Mouse (Mus musculus) lung, embryonic 15.5 days (tissue): Measurements from ENCODE around the gene Usp34. TPM values are rescaled to one million over a fixed set of nuclear protein-coding genes. Genes with fewer than 3 reads are reported as not detected.

ENCODE experiments used
- ATAC-seq: fragments of 200-750 bp; cut with Nextera tagmentation; 2 replicates; pipeline ENCODE4 v1.8.0; 2017; ENCODE audit warnings: moderate number of reproducible peaks, borderline replicate concordance; ENCODE audit not compliant: low FRiP score, low TSS enrichment; ENCODE audit errors: extremely low read depth
- H3K27ac ChIP-seq: fragments of 300-500 bp; sonication (generic); 2 replicates; pipeline ENCODE4 v1.5.1; 2015; ENCODE audit warnings: moderate library complexity, mild to moderate bottlenecking, inconsistent platforms
- H3K27me3 ChIP-seq: fragments of 300-500 bp; sonication (generic); 2 replicates; pipeline ENCODE4 v1.6.1; 2015; ENCODE audit warnings: inconsistent platforms
- H3K36me3 ChIP-seq: fragments of 300-500 bp; sonication (generic); 2 replicates; pipeline ENCODE4 v1.6.1; 2015; ENCODE audit warnings: inconsistent platforms
- H3K4me1 ChIP-seq: fragments of 300-500 bp; sonication (generic); 2 replicates; pipeline ENCODE4 v1.6.1; 2015; ENCODE audit warnings: inconsistent platforms
- H3K4me2 ChIP-seq: fragments of 300-500 bp; sonication (generic); 2 replicates; pipeline ENCODE4 v1.6.1; 2015; ENCODE audit warnings: inconsistent platforms, mild to moderate bottlenecking, moderate library complexity
- H3K4me3 ChIP-seq: fragments of 300-500 bp; sonication (generic); 2 replicates; pipeline ENCODE4 v1.5.1; 2015; ENCODE audit warnings: mild to moderate bottlenecking, inconsistent platforms
- H3K9ac ChIP-seq: fragments of 300-500 bp; sonication (generic); 2 replicates; pipeline ENCODE4 v1.6.1; 2015; ENCODE audit warnings: inconsistent platforms
- H3K9me3 ChIP-seq: fragments of 300-500 bp; sonication (generic); 2 replicates; pipeline ENCODE4 v1.6.1; 2016; ENCODE audit warnings: inconsistent platforms
- WGBS: fragments of 180-500 bp; shearing (Covaris S2); methylation state at CpG from one replicate; pipeline ENCODE4 v1.1.7; 2015; 5-methylcytosine and 5-hydroxymethylcytosine counted together
- microRNA-seq: library from miRNA; unstranded; fragments of <30 nt; microRNA quantifications from one replicate; pipeline ENCODE4, GENCODE M21; 2016
- polyA plus RNA-seq: library from polyadenylated mRNA; unstranded; fragments of >200 nt; fragmentation: Nextera tagmentation; extraction: Ambion mirVana; gene quantifications from 2 replicates; pipeline ENCODE4 v1.2.1, GENCODE M21; 2015

Gene Usp34
- polyA plus RNA-seq, 1 experiment from 2014 or later, result 19.2 TPM

DNA sequence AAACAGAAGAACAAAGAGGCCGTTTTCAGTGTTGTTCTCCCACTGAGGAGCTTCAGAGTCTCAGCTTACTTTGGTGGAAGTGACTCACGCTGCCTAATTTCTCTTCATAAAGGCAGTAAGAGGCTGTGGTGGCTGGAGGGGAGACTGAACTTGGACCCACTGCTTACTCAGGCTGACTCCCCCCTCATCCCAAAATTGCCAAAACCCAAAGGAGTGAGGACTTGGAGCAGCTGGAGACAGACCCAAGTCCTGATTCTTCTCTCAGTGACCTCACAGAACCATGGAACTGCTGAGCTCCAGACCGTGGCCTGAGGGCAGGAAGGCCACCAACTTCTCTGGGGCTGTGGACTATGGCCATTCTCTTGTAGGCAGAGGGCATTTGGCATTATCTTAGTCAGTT, 212.3 kb downstream of the Usp34 start:
- Histone ChIP-seq H3K4me1 (no peaks in the 10 kb centered on the region), H3K9me3 (no peaks in the 10 kb centered on the region), H3K36me3 (no peaks in the 10 kb centered on the region), H3K27me3 (no peaks in the 10 kb centered on the region), H3K4me3 (no peak overlapping the region), H3K4me2 (no peak overlapping the region), H3K27ac (no peak overlapping the region), H3K9ac (no peak overlapping the region)
- 71% methylated on average over 3 of the region's 3 CpGs for WGBS
- no peak for ATAC-seq

DNA sequence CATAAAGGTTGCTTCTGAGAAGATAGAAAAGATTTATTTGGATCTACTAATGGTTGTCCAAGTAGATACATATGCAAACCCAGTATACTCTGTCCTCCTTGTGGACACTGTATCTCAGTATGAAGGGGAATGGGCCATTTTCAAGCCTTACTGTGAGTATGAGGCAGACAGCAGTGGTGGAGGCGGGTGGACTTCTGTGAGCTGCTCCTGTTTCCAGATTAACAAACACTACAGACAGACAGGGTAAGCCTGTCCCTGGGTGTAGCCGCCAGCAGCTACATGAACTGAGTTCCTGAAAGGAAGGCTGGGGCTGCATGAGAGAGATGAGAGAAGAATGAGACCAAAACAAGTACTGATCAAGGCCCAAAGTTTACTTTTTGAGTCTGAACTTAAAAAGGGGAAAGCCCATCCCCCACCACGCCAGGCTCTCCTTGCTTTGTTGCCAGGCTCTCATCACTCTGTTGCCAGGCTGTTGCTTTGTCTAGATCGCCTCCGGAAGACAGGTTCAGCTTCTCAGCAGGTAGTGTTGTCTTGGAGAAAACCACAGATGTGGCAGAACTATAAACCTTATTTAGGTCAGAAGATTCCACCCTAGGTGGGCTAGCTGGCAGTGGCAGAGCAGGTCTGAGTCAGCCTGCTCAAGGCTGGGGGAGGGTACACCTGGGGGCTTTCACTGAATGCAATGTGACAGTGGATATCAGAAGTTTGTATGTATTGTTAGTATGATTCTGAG, 213.9 kb downstream of the Usp34 start, which contains the start of gene 1700093K21Rik:
Gene 1700093K21Rik, minus strand, starts transcription at position 683 of the 733 bp plus-strand sequence.
- H3K36me3 ChIP-seq, result no peaks in the 10 kb centered on the region
- H3K4me3 ChIP-seq, result no peak within 1 kb of the TSS
- WGBS, result 40% methylated on average over 5 of the region's 5 CpGs
- no peaks in the 10 kb centered on the region; the same call in 1 of the 2 replicates for H3K9me3 ChIP-seq
- H3K4me2 ChIP-seq, result no peak within 1 kb of the TSS
- no peaks in the 10 kb centered on the region for H3K27me3 ChIP-seq
- H3K27ac ChIP-seq, result no peak within 1 kb of the TSS
- no peaks in the 10 kb centered on the region for H3K4me1 ChIP-seq
- ATAC-seq, result no peak
- H3K9ac ChIP-seq, result no peak within 1 kb of the TSS

DNA sequence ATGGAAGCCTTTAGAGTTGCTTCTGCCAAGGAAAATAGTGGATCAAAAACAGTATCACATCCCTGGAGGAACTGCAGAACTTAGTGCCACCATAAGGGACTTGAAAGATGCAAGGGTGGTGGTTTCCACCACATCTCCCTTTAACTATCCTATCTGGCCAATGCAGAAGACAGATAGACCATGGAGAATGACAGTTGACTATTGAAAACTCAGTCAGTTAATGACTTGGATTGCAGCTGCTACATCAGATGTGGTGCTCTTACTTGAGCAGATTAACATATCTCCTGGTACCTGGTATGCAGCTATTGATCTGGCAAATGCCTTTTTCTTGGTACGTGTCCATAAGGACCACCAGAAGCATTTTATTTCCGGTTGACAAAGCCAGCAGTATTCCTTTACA, 230.8 kb downstream of the Usp34 start:
- no peaks in the 10 kb centered on the region for H3K36me3 ChIP-seq
- no peak for ATAC-seq
- H3K9me3 ChIP-seq, result no peaks in the 10 kb centered on the region
- H3K4me2 ChIP-seq, result no peak overlapping the region
- no peak overlapping the region for H3K9ac ChIP-seq
- no peaks in the 10 kb centered on the region for H3K4me1 ChIP-seq
- H3K27me3 ChIP-seq, result no peaks in the 10 kb centered on the region
- 83% methylated on average over 2 of the region's 2 CpGs for WGBS
- no peak overlapping the region for H3K27ac ChIP-seq
- no peak overlapping the region for H3K4me3 ChIP-seq

Small RNA genes lying within 50 kb of the gene (microRNA-seq; reads per million reads assigned to microRNA genes)
- not detected for gene Gm47279

Other genes starting within 250 kb of the Usp34 start
- gene Xpo1, start 50.9 kb upstream of the Usp34 start, polyA plus RNA-seq, result 110 and 111 TPM in 2 replicates
- gene Ahsa2, start 191.1 kb downstream of the Usp34 start, polyA plus RNA-seq, result 77.2 and 85.6 TPM in 2 replicates
- not detected in 2 replicates for gene 1700093K21Rik, start 214.3 kb downstream of the Usp34 start, polyA plus RNA-seq